9 mouse cellular contexts compared by ENCODE assay signal in genomic region chr11:60707672-60708071, GRCm38 (mm10). TPM values are rescaled to one million over a fixed set of nuclear protein-coding genes. Genes with fewer than 3 reads are reported as not detected.
DNase-seq lines count a peak whose midpoint lies in the region; ATAC-seq and TF ChIP-seq lines count a peak whose summit lies in the region.
"Had no signal": no experiment of that assay in that cellular context is flagged by ENCODE, and none has a peak within 500 bp of the region (broad histone marks: within the 10 kb centered on the region; RNA-seq: fewer than 3 reads in every experiment).

No protein-coding gene starts in this region.

- H3K27me3 ChIP-seq in kidney, embryonic 16.5 days (ENCODE audit: insufficient read depth, low read length) = no peaks in the 10 kb centered on the region
- H3K27me3 ChIP-seq in kidney, postnatal 0 days (ENCODE audit: insufficient read depth, low read length) = no peaks in the 10 kb centered on the region
- no peaks in the 10 kb centered on the region for H3K27me3 ChIP-seq in midbrain, embryonic 11.5 days (ENCODE audit: control insufficient read depth, insufficient read depth, low read length)
- H3K27me3 ChIP-seq: liver, embryonic 15.5 days had no signal

- peaks cover 71% of the 10 kb centered on the region for H3K36me3 ChIP-seq in kidney, embryonic 16.5 days (ENCODE audit: insufficient read depth, low read length)
- H3K36me3 ChIP-seq in kidney, postnatal 0 days (ENCODE audit: insufficient read depth, low read length) = peaks cover 47% of the 10 kb centered on the region
- peaks cover 58% of the 10 kb centered on the region for H3K36me3 ChIP-seq in midbrain, embryonic 11.5 days (ENCODE audit: control insufficient read depth, insufficient read depth, low read length)

- no peak overlapping the region for H3K4me3 ChIP-seq in kidney, embryonic 16.5 days (ENCODE audit: low read length)
- H3K4me3 ChIP-seq in kidney, postnatal 0 days (replicated peaks; ENCODE audit: low read depth, low read length) = no peak overlapping the region
- no peak overlapping the region for H3K4me3 ChIP-seq in midbrain, embryonic 11.5 days (ENCODE audit: low read depth, low read length)
- H3K4me3 ChIP-seq: liver, embryonic 15.5 days had no signal

- no peak overlapping the region for H3K4me2 ChIP-seq in kidney, embryonic 16.5 days (replicated peaks; ENCODE audit: low read depth, low read length)
- no peak overlapping the region for H3K4me2 ChIP-seq in kidney, postnatal 0 days (ENCODE audit: low read length)
- H3K4me2 ChIP-seq in midbrain, embryonic 11.5 days = no peak overlapping the region
- H3K4me2 ChIP-seq: liver, embryonic 15.5 days had no signal

- no peak for TF ChIP-seq CTCF in kidney, postnatal 0 days (IDR thresholded peaks at IDR 0.05; ENCODE audit: low read depth)

- no peak overlapping the region for H3K9ac ChIP-seq in kidney, embryonic 16.5 days (replicated peaks; ENCODE audit: low read length)
- H3K9ac ChIP-seq in kidney, postnatal 0 days (ENCODE audit: low read depth, low read length) = no peak overlapping the region
- no peak overlapping the region for H3K9ac ChIP-seq in midbrain, embryonic 11.5 days (ENCODE audit: low read length)
- H3K9ac ChIP-seq: liver, embryonic 15.5 days had no signal

- 0 out of 2 replicates have a peak, but pooled peaks cover 6% of the 10 kb centered on the region for H3K4me1 ChIP-seq in kidney, embryonic 16.5 days (ENCODE audit: insufficient read depth, low read length)
- H3K4me1 ChIP-seq in kidney, postnatal 0 days (replicated peaks; ENCODE audit: insufficient read depth, low read length) = no peaks in the 10 kb centered on the region
- 0 out of 2 replicates have a peak, but pooled peaks cover 3% of the 10 kb centered on the region for H3K4me1 ChIP-seq in midbrain, embryonic 11.5 days (ENCODE audit: control insufficient read depth, insufficient read depth, low read length)

- H3K27ac ChIP-seq in kidney, embryonic 16.5 days (ENCODE audit: low read length) = no peak overlapping the region
- H3K27ac ChIP-seq in kidney, postnatal 0 days = peak overlapping the region; percentile 36; the same call in 1 of the 2 replicates
- no peak overlapping the region for H3K27ac ChIP-seq in midbrain, embryonic 11.5 days (ENCODE audit: low read depth, low read length)
- H3K27ac ChIP-seq: liver, embryonic 15.5 days had no signal

- ATAC-seq in kidney, embryonic 16.5 days (ENCODE audit: low FRiP score, low TSS enrichment) = no peak
- 0 out of 2 replicates have a peak, but pooled peaks have one; percentile 10 for ATAC-seq in kidney, postnatal 0 days (replicated peaks; ENCODE audit: low FRiP score, low read depth)
- ATAC-seq in midbrain, embryonic 11.5 days (ENCODE audit: low FRiP score) = no peak

- WGBS in kidney, embryonic 16.5 days = 54% methylated on average over 3 of the region's 3 CpGs
- 42% methylated on average over 3 of the region's 3 CpGs for WGBS in kidney, postnatal 0 days
- WGBS in midbrain, embryonic 11.5 days = 83% methylated on average over 3 of the region's 3 CpGs

- DNase-seq in kidney, adult 18-20 months = peak; percentile 90
- DNase-seq in adrenal gland, postnatal 36 days = peak; percentile 91 to 93
- DNase-seq in gonadal fat pad, adult 2 months (ENCODE audit: low read depth) = peak; percentile 69
- peak; percentile 47 for DNase-seq in kidney, postnatal 0 days (ENCODE audit: low spot score)
- peak; percentile 65 for DNase-seq in ovary, adult 18-20 months (ENCODE audit: low spot score)
- DNase-seq in yolk sac, embryonic 10.5 days (ENCODE audit: low spot score) = no peak
- DNase-seq in midbrain, embryonic 11.5 days (ENCODE audit: low spot score, missing footprints) = no peak

- no peaks in the 10 kb centered on the region for H3K9me3 ChIP-seq in kidney, embryonic 16.5 days (ENCODE audit: low read length)
- H3K9me3 ChIP-seq in kidney, postnatal 0 days (replicated peaks; ENCODE audit: low read length) = no peaks in the 10 kb centered on the region
- H3K9me3 ChIP-seq in midbrain, embryonic 11.5 days (ENCODE audit: control insufficient read depth, low read length) = no peaks in the 10 kb centered on the region
- H3K9me3 ChIP-seq: liver, embryonic 15.5 days had no signal

RNA-seq across cellular contexts. Expression of gene Llgl1, which starts 8.1 kb away (rescaled TPM):
- 61.7 and 63.6 TPM in 2 replicates for polyA plus RNA-seq in kidney, embryonic 16.5 days (2015; fragmentation: Nextera tagmentation; extraction: Ambion mirVana)
- 10 to 100 TPM; 23.6 to 24.7 TPM for total RNA-seq in adrenal gland, postnatal 36 days (2021)
- 50.6 and 56.5 TPM in 2 replicates for polyA plus RNA-seq in gonadal fat pad, adult 2 months (2012; rRNA removed)
- polyA plus RNA-seq in kidney, postnatal 0 days (2015; fragmentation: Nextera tagmentation; extraction: Ambion mirVana) = 26.4 and 31.0 TPM in 2 replicates
- 87.8 and 101 TPM in 2 replicates for polyA plus RNA-seq in midbrain, embryonic 11.5 days (2014; fragmentation: Nextera tagmentation; extraction: Ambion mirVana)

RNA-seq across cellular contexts. Expression of gene Flii, which starts 19.4 kb away (rescaled TPM):
- 93.7 and 94.3 TPM in 2 replicates for polyA plus RNA-seq in kidney, embryonic 16.5 days (2015; fragmentation: Nextera tagmentation; extraction: Ambion mirVana)
- total RNA-seq in adrenal gland, postnatal 36 days (2021) = 100 to 1,000 TPM; 137 to 162 TPM
- polyA plus RNA-seq in gonadal fat pad, adult 2 months (2012; rRNA removed) = 171 and 173 TPM in 2 replicates
- 53.4 and 56.8 TPM in 2 replicates for polyA plus RNA-seq in kidney, postnatal 0 days (2015; fragmentation: Nextera tagmentation; extraction: Ambion mirVana)
- polyA plus RNA-seq in midbrain, embryonic 11.5 days (2014; fragmentation: Nextera tagmentation; extraction: Ambion mirVana) = 52.3 and 59.3 TPM in 2 replicates

RNA-seq across cellular contexts. Expression of gene Mief2, which starts 20.5 kb away (rescaled TPM):
- polyA plus RNA-seq in kidney, embryonic 16.5 days (2015; fragmentation: Nextera tagmentation; extraction: Ambion mirVana) = 16.2 and 17.2 TPM in 2 replicates
- 10 to 100 TPM; 27.7 to 38.1 TPM for total RNA-seq in adrenal gland, postnatal 36 days (2021)
- polyA plus RNA-seq in gonadal fat pad, adult 2 months (2012; rRNA removed) = 14.3 and 16.6 TPM in 2 replicates
- polyA plus RNA-seq in kidney, postnatal 0 days (2015; fragmentation: Nextera tagmentation; extraction: Ambion mirVana) = 14.1 and 14.5 TPM in 2 replicates
- 10.2 and 13.6 TPM in 2 replicates for polyA plus RNA-seq in midbrain, embryonic 11.5 days (2014; fragmentation: Nextera tagmentation; extraction: Ambion mirVana)

Comparison
In these comparisons a context has a peak if more than half of its experiments do, and no peak if none do; other contexts are left out.
1. DNase-seq: peak in kidney, adult 18-20 months (single experiment), adrenal gland, postnatal 36 days (2 of 2), gonadal fat pad, adult 2 months (single experiment), kidney, postnatal 0 days (single experiment) and ovary, adult 18-20 months (single experiment); none in yolk sac, embryonic 10.5 days (single experiment) and midbrain, embryonic 11.5 days (single experiment).